Mouse (Mus musculus) hindbrain, embryonic 10.5 days (tissue): ENCODE data around the gene Arhgef11. TPM values are rescaled to one million over a fixed set of nuclear protein-coding genes. Genes with fewer than 3 reads are reported as not detected.

ENCODE experiments used
- polyA plus RNA-seq: library from polyadenylated mRNA; unstranded; fragments of >200 nt; fragmentation: Nextera tagmentation; extraction: Ambion mirVana; gene quantifications from 2 replicates; pipeline ENCODE4 v1.2.1, GENCODE M21; 2016

Gene Arhgef11
- polyA plus RNA-seq, 1 experiment from 2014 or later = 18.7 TPM

Other genes with a start within 250 kb of the Arhgef11 start
- gene Fcrl1, start 241.2 kb upstream of the Arhgef11 start, polyA plus RNA-seq = 0.14 TPM in 1 of 2 replicates, not detected in the other
- not detected in 2 replicates for gene Fcrl5, start 181.8 kb upstream of the Arhgef11 start, polyA plus RNA-seq
- gene Etv3, start 92.2 kb upstream of the Arhgef11 start, polyA plus RNA-seq = 9.6 and 12.2 TPM in 2 replicates
- 0.49 and 1.2 TPM in 2 replicates for gene Lrrc71, start 131.1 kb downstream of the Arhgef11 start, polyA plus RNA-seq
- gene Ntrk1, start 177.6 kb downstream of the Arhgef11 start, polyA plus RNA-seq = 9.0 and 23.4 TPM in 2 replicates
- 0.48 and 0.72 TPM in 2 replicates for gene Insrr, start 179.4 kb downstream of the Arhgef11 start, polyA plus RNA-seq
- 19.6 and 19.9 TPM in 2 replicates for gene Pear1, start 206.7 kb downstream of the Arhgef11 start, polyA plus RNA-seq
- 0.06 and 0.21 TPM in 2 replicates for gene Sh2d2a, start 229.2 kb downstream of the Arhgef11 start, polyA plus RNA-seq